Mouse (Mus musculus): ENCODE measurements around the gene Magt1. TPM values are rescaled to one million over a fixed set of nuclear protein-coding genes. Genes with fewer than 3 reads are reported as not detected.
"Not testable (repeated sequence)": the region's sequence is repeated elsewhere in the genome, so short reads cannot be mapped to it uniquely, and the experiment has no call there.

Gene Magt1
- total RNA-seq (2021) = 10 to 100 TPM; 28.6 to 30.4 TPM
- long read RNA-seq, experiment 1, full-length matches to known transcripts = 2 of 4 reads
- long read RNA-seq, experiment 1, partial matches to known transcripts = 0 of 4 reads
- long read RNA-seq, experiment 1, other reads (novel, unspliced or antisense) = 2 of 4 reads
- long read RNA-seq, experiment 2, full-length matches to known transcripts = 6 of 9 reads
- long read RNA-seq, experiment 2, partial matches to known transcripts = 0 of 9 reads
- long read RNA-seq, experiment 2, other reads (novel, unspliced or antisense) = 3 of 9 reads

DNA sequence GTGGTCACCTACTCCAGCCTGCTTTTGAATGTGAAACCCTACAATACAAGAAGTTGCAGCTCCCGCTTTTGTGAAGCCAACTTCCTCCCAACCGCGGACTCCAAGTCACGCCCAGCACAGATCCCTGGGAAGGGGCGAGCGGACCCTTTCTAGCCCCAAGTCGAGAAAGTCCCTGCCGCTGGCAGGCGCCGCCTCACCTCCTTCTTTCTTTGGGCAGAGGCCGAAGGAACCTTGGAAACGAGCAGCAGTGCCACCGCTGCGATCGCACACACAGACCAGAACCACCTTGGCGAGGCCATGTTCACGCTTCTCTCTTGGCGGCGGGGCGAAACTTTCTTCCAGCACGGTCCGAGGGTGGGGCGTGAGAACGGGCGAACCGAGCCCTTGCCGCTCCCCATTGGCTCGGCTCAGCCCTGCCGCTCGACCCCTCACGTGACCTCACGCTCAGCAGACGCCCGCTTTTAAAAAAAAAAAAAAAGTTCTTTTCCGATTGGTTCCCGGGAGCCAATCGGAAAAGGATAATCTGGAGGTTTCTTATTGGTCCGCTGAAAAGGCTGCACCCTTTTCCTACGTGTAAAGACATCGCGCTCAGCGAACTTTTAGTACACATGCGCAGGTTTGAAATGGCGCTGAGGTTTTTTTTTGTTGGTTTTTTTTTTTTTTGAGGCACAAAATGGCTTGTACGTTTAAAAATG lies at the start of gene Magt1:
Gene Magt1 (minus strand): TSS at position 442 of the 695 bp plus-strand sequence.
- peak; percentile 88 for DNase-seq

DNA sequence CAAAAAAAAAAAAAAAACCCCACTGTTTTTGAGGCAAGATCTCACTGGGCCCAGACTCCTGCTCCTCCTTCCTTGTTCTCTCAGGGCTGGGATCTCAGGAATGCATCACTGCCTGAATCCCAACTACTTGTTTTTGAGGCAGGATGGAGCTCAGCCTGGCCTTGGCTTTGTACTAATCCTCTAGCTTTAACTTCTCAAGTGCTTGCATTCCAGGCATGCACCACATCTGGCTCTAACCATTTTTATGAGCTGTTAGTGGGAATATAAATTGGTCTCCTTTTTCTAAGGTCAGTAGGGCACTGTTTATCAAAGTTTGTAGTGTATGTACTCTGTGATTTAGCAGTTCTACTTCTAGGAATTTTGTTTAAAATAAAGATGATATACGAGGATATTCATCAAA lies 36.5 kb upstream of the Magt1 start:
- DNase-seq = no peak

DNA sequence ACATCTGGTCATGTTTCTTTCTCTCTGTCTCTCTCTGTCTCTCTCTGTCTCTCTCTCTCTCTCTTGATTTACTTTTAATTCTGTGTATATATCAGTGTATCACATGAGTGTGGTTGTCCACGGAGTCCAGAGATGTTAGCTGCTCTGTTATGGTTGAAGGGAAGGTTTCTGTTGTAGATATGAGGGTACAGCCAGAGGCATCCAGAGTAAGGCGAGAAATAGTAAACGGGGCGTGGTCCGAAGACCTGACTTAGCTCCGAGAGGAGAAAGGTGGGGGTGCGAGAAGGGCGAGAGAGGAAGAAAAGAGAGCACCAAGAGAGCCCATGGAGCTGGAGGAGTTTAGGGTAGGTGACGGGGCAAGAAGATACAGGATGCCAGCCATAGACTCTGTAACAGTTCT lies 34.2 kb upstream of the Magt1 start:
- DNase-seq = no peak

DNA sequence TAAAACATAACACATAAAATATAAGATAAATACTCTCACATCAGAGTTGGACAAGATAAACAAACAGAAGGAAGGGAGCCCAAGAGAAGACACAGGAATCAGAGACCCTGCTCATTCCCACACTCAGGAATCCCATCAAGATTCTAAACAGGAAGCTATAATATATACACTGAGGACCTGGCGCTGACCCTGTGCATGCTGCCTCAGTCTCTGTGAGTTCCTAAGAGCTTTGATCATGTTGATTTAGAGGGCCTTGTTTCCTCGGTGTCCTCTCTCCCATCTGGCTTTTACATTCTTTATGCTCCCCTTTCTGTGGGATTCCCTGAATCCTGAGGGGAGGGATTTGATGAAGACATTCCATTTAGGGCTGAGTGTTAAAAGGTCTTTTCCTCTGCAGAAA lies 33.7 kb upstream of the Magt1 start:
- DNase-seq = no peak

DNA sequence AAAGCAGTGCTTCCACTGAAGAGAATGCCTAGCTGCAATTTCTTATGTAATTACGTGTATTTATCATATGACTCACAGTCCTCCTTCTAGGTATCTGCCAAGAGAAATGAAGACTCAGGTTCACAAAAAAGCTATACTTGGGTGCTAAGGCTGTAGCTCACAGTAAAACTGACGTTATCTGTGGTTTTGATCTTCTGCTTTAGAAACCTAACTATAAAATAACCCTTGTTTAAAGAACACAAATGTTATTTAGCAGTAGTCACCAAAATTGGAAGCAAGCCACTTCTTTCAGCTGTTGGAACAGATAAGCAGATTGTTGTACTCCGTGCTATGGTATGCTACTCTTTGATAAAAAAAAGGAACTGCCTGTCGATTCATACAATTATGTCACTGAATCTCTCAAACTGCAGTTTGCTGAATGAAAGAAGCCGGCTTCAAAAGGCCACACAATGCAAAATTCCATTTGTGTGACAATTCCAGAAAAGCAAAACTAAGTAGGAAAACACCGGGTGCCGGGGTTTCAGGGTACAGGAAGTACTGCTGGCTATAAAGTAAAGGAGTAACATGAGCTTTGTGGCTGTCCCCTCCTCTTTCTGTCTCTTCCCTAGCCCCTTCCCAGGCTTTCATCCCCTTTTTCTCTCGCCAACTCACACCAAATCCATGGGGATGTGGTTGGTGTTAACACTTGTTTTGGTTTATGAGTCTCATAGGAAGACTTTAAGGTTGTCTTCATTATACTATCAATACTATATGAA lies 32.3 kb upstream of the Magt1 start:
- DNase-seq = no peak

DNA sequence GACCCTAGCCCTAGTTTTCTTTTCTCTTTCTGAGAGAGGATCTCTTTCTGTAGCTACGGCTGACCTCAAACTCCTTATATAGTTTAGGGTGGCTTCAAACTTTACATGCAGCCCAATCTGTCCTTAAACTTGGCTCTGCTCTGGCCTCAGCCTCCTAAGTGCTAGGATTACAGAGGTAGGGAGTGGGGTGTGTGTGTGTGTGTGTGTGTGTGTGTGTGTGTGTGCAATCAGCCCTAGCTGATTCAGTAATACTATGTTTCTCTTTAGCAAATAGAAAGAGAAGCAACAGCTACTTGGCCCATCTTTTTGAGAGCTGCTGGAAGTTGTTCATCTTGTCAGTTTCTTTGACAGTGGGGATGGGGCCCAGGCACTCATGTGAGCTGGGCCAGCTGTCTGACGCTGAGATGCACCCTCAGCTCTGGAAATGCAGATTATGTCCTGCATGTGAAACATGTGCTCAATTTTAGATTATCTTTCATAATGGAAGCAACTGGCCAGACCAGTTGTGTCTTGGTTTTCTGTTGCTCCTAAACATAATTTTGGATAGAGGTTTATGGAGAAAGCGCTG lies 25.6 kb upstream of the Magt1 start:
- no peak for DNase-seq

DNA sequence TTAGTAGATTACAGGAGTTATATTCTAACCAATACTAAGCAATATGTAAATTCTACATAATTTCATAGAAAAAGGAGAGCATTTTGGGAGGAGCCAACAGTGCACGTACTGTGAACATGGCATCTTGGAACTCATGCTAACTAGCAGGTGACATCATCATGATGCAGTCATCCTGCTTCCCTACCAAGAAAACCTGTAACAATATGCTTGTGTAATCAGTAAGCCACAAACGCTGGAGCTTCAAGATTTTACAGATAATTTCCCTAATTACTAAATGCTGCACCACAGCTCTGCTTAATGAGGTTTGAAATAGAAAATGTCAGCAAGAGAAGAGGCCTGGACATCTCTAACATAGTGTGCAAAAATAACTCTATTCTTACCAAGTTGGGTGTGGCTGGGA lies 24.0 kb upstream of the Magt1 start:
- DNase-seq = no peak

DNA sequence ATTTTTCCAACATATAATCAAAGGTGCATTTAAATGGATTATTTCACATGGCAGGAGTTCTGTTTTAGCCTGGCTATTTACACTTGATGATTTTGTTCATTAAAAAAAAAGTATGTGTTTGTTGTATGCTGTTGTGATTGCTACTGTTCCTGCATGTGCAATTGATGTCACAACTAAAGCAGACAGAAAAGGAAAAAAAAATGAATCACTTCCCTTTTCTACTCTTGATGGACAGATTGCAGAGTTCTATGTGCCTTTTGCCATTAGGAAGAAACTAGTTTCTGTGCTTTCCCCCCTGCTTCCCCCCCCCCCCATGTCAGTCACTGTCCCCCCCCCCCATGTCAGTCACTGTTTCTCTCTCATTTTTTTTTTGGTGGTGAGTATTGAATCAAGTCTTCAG lies 19.4 kb upstream of the Magt1 start:
- DNase-seq = no peak

DNA sequence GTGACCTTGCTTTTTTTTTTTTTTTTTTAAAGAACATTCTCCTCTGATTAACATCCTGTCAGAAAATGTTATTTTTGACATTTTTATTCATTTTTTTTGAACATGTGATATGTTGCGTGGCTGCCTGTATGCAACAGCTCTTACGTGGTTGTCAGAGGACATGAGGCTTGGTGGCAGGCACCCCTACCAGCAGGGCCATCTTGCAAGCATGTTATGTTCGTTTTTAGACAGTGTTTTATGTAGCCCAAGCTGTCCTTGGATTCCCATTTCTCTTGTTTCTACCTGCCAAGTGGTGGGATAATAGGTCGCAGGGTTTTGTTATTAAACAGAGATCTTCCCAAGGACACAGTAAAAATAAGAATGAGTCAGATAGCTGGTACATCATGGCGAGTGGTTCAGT lies 18.5 kb upstream of the Magt1 start:
- DNase-seq = no peak

DNA sequence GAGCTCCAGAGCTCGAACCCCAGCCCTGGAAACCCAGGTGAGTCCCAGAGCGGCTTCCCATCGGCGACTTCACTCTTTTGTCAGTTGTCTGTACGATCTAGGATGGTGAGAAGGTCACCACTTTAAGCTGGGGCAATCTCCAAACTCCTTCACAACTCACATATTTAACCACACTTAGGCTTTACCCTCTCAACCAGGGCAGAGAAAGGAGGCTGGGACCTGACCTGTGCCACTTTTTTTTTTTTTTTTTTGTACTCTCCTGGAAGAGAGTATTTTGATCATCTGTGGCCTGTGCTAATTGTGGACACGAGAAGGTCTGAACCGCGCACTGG lies 15.6 kb upstream of the Magt1 start:
- DNase-seq = no peak

DNA sequence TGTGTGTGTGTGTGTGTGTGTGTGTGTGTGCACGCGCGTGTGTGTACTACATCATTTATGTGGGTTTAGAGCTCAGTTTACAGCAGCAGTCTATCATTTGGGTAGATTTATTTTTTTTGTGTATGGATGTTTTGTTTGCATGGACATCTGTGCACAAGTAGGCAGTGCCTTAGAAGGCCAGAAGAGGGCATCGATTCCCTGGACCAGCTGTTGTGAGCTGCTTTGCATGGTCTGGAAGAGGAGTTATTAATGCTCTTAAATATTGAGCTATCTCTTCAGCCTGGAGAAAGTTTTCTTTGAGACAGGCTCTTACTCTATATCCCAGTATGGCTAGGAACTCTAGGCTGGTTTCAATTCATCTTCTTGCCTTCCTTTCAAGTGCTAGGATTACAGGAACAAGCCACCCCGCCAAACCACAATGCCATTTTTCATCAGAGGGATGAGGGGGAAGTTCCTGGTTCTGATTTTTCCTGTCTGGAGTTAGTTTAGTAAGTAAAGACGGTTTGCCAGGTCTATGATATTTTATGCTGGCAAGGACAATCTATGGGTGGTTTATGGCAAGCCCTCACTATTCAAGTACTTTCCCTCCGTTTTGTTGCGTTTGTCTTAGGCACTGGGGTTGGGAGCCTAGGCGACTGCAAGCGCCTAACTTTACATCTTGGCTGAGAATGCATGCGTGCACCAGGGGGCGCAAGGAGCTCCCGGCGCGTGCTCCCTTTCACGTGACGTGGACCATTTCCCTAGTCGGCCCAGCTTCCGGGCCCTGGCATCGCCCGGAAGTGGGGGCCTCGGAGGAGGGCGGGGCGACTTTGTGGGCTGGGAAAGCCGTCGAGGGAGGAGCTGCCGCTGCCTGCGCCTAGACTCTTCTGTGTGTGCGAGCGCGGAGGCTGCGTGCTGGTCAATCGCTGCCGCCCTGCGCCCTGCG lies 15.0 kb upstream of the Magt1 start, which contains the start of gene Atp7a:
Gene Atp7a (plus strand): TSS at position 859 of the 925 bp plus-strand sequence.
- DNase-seq = peak; percentile 89

DNA sequence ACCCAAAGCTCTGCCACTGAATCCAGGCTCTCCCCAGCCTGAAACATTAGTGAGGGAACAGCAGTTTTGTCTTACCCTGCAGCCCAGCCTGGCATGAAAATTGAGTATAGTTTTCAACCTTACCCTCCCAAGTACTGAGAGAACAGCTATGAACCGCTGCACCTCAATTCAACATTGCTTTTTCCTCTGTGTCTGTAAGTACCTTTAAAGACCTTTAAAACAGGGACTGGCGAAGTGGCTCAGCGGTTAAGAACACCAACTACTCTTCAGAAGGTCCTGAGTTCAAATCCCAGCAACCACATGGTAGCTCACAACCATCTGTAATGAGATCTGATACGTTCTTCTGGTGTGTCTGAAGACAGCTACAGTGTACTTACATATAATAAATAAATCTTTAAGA lies 5.8 kb upstream of the Magt1 start:
- DNase-seq = no peak

DNA sequence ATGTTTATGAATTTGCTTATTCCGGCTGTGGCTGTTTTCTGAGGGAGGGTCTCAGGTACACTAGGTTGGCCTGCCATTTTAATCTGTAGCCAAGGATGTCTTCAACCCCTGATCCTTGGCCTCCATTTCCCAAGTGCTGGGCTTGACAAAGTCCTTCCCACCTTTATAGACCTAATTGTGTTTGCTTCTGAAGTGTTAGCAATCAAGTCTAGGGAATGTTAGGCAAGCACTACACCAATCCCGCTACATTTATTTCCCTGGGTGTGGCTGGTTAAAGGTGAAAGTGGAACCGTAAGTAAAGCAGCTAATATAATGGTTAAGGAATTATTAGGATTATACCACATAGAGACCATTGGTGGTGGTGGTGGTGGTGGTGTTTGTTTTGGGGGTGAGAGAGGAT lies 5.4 kb upstream of the Magt1 start:
- no peak for DNase-seq

DNA sequence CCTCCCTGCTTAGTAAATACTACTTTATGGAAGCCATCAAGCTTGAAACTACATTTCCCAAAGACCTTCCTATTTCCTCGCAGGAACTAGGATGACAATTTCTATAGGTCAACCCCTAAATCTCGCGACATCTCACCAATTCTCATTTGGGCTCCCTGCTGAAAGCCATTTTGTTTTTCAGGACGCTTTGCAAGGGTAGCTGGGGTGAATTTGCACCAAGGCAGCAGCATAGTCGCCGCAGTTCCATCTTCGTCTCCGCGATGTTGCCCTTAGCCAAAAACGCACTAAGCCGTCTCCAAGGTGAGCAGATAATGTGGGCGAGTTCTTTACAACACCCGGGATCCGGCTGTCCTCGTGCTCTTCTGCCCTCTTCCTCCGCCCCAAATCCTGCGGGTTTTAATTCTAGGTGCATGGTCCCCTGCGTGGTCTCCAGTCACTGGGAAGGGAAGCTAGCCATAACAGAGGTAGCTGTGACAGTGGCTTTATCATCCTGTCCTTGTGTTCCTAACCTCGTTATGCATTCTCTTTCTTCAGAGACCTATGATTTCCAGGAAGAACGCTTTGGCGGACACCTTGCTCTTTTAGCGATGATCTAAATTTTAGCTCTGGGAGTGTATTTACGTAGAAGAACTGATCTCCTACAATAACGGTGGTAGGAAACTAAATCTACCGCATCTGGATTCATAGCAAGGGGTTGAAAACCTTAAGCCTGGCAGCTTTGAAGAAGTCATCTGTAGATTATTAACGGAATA lies 4.0 kb upstream of the Magt1 start, which contains the start of gene Cox7b:
Gene Cox7b (plus strand): TSS at position 130 of the 752 bp plus-strand sequence.
- DNase-seq = peak; percentile 56

DNA sequence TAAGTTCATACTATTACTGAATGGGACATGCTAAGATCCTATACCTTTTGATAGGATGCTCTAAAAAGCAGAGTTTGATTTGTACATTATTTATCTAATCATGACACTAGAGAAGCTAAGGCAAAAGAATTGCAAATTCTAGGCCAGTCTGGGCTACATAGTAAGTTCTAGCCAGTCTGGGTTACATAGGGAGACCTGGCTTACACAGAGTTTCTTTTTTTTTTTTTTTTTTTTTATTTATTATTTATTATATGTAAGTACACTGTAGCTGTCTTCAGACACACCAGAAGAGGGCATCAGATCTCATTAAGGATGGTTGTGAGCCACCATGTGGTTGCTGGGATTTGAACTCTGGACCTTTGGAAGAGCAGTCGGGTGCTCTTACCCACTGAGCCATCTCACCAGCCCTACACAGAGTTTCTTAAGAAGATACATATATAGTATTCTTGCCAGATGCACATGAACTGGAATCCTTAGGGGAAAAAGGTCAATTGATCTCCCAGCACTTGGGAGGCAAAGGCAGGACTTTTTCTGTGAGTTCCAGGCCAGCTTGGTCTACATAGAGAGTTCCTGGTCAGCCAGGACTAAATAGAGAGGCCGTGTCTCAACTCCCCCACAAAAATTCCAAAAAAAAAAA lies 3.2 kb upstream of the Magt1 start:
- DNase-seq = not testable (repeated sequence)

DNA sequence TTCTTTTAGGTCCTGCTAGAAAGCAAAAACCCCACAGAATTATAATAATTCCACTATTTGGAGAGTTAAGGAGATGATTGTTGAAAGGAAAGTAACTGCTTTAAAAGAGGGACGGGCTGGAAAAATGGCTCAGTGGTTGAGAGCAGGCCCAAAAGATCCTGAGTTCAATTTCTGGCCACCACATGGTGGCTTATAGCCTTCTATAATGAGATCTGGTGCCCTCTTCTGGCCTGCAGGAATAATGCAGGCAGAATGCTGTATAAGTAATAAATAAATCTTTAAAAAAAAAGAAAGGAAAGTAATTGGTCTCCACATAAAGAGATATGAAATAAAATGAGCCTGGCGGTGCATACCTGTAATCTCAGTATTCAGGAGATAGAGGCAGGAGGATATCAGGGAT lies 1.5 kb upstream of the Magt1 start:
- no peak for DNase-seq

DNA sequence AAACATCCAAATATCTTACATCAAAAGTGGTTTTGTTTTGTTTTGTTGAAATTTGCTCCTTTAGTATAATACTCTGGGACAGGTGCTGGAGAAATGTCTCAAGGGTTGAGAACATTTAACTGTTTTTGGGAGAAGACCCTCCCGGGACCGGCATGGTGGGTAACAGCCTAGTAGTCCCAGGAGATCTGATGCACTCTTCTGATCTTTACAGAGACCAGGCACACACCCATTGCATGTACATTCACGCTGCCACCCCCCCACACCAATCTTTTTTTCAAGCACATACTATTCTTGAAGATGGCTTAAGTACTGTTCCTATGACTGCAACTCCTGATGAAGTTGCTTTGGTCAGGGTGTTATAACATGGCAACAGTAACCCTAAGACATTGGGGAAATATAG lies 853 bp upstream of the Magt1 start:
- no peak for DNase-seq

DNA sequence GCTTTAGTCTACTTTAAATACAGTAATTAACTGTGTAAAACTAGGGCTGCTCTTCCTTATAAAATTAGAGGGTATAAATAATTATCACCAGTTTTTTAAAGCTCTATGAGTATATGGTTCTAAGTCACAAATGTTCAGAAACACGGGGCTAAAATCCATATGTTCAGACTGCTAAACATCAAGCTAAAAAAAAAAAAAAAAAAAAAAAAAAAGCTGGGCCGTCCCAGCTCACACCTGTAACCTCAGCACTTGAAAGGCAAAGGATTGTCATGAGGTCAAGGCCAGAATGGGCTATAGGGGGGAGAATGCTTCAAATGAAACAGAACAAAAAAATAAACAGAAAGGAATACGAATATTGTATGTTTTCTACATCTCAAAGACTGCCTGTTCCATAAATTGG lies 944 bp downstream of the Magt1 start:
- no peak for DNase-seq

DNA sequence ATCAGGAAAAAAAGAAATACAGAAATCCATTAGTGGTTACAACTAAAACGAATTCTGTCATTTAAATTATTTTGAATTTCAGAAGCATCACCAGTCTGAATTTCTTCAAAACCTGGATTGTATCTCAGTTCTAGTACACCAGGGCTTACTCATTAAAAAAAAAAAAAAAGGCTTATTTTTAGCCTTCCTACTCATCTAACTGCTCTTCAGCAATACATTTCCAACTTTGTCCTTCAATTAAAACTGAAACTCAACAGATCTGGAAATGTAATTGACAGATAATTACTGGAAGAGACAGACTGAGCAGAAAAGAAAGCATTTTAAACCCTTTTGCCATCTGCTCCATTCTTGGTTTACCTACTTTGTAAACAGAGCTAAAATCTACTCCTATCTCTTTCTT lies 10.1 kb downstream of the Magt1 start:
- DNase-seq = no peak

DNA sequence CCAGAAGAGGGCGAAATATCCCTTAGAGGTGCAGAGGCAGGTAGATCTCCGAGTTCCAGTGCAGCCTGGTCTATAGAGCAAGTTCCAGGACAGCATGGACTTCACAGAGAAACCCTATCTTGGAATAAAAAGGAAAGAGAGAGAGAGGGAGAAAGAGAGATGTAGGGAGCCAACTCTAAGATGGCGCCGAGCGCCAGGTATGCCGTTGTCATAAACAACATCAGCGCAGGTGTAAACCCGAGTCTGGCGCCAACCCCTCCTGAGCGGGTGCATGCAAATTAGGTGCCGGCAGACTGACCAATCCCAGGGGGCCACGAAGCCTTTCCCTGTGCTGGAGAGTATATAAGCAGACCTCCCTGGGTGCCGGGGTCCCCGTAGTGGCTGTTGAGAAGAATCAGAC lies 54.6 kb downstream of the Magt1 start:
- DNase-seq = not testable (repeated sequence)

DNA sequence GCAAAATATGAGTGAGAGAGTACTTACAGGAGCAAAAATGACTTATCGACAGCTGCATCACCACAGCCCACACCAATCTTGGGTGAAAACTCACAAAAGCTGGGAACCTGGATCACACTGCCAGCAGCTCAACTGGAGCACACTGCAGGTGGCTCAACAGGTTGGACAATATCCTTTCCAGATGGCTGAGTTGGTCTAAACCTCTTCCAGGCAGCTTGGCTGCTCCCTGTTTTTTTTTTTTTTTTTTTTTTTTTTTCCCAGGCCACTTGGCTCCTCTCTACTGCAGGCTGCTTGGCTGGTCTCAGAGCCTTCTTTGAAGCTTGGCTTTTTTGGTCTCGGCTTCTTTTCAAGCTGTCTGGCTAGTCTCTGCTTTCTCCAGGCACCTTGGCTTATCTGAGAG lies 57.7 kb downstream of the Magt1 start:
- no peak for DNase-seq
